Mouse (Mus musculus): ENCODE results near the gene Brox. TPM values are rescaled to one million over a fixed set of nuclear protein-coding genes. Genes with fewer than 3 reads are reported as not detected.
A peak's percentile ranks its signal among the peaks of the same experiment; 100 is the strongest.
"Not testable (repeated sequence)": the region's sequence is repeated elsewhere in the genome, so short reads cannot be mapped to it uniquely, and the experiment has no call there.

The Brox gene
- 77.8 and 88.5 TPM in 2 replicates for polyA plus RNA-seq (2016; fragmentation: Nextera tagmentation; extraction: Ambion mirVana)

- Histone ChIP-seq H3K4me3 (peak within 1 kb of the TSS; percentile 49), H3K4me2 (replicated peaks) (peak within 1 kb of the TSS; percentile 60), H3K9me3 (no peaks in the 10 kb centered on the region), H3K27me3 (replicated peaks) (no peaks in the 10 kb centered on the region), H3K27ac (no peak within 1 kb of the TSS), H3K36me3 (0 out of 2 replicates have a peak, but pooled peaks cover 14% of the 10 kb centered on the region), H3K9ac (peak within 1 kb of the TSS; percentile 49), H3K4me1 (no peaks in the 10 kb centered on the region)
- WGBS = under 1% methylated on average over 39 of the region's 39 CpGs
- peak; percentile 92 for ATAC-seq (ENCODE audit: low FRiP score, low read depth)
These were observed at the start of gene Brox for GRCm38 (mm10) chr1:183296877-183297383. Gene Brox (minus strand): TSS chr1:183297269.

- peaks cover 21% of the 10 kb centered on the region for H3K36me3 ChIP-seq
- ATAC-seq (ENCODE audit: low FRiP score, low read depth) = no peak; the same call in none of the 2 replicates
These were observed 48.7 kb upstream of the Brox start for GRCm38 (mm10) chr1:183345817-183346195.

GRCm38 (mm10) chr1:183344886-183345816, 48.1 kb upstream of the Brox start:
- under 1% methylated on average over 72 of the region's 72 CpGs for WGBS
- Histone ChIP-seq H3K9ac (peak overlapping the region; percentile 88), H3K4me2 (replicated peaks) (peak overlapping the region; percentile 92), H3K4me1 (peaks cover 12% of the 10 kb centered on the region), H3K27ac (peak overlapping the region; percentile 47), H3K4me3 (peak overlapping the region; percentile 91), H3K27me3 (replicated peaks) (no peaks in the 10 kb centered on the region), H3K36me3 (peaks cover 27% of the 10 kb centered on the region), H3K9me3 (no peaks in the 10 kb centered on the region)
- peak; percentile 98 for ATAC-seq (ENCODE audit: low FRiP score, low read depth)

More at GRCm38 (mm10) chr1:183345817-183346195, 48.7 kb upstream of the Brox start:
- H3K27me3 ChIP-seq (replicated peaks) = no peaks in the 10 kb centered on the region
- H3K4me2 ChIP-seq (replicated peaks) = peak overlapping the region; percentile 92
- no peaks in the 10 kb centered on the region for H3K9me3 ChIP-seq
- peak overlapping the region; percentile 47; the same call in 1 of the 2 replicates for H3K27ac ChIP-seq
- peak overlapping the region; percentile 91 for H3K4me3 ChIP-seq
- peak overlapping the region; percentile 88 for H3K9ac ChIP-seq
- peaks cover 12% of the 10 kb centered on the region for H3K4me1 ChIP-seq
- 12% methylated on average over 10 of the region's 10 CpGs for WGBS

GRCm38 (mm10) chr1:183342902-183343301, 45.8 kb upstream of the Brox start:
- WGBS = 92% methylated on average over 1 of the region's 1 CpGs
- not testable (repeated sequence) for H3K27me3 ChIP-seq (replicated peaks); H3K27ac ChIP-seq; H3K4me3 ChIP-seq; H3K9ac ChIP-seq; ATAC-seq (ENCODE audit: low FRiP score, low read depth); H3K9me3 ChIP-seq; H3K4me2 ChIP-seq (replicated peaks)
- peaks cover 28% of the 10 kb centered on the region for H3K36me3 ChIP-seq
- H3K4me1 ChIP-seq = peaks cover 12% of the 10 kb centered on the region

GRCm38 (mm10) chr1:183327171-183327570, 30.1 kb upstream of the Brox start:
- no peaks in the 10 kb centered on the region for H3K9me3 ChIP-seq
- peaks cover 81% of the 10 kb centered on the region for H3K36me3 ChIP-seq
- H3K27ac ChIP-seq = no peak overlapping the region
- no peaks in the 10 kb centered on the region for H3K27me3 ChIP-seq (replicated peaks)
- WGBS = 95% methylated on average over 8 of the region's 8 CpGs
- ATAC-seq (ENCODE audit: low FRiP score, low read depth) = no peak
- no peak overlapping the region for H3K4me2 ChIP-seq (replicated peaks)
- H3K4me3 ChIP-seq = no peak overlapping the region
- no peak overlapping the region for H3K9ac ChIP-seq
- no peaks in the 10 kb centered on the region for H3K4me1 ChIP-seq

- WGBS = 94% methylated on average over 6 of the region's 6 CpGs
- no peak overlapping the region for H3K9ac ChIP-seq
- no peak for ATAC-seq (ENCODE audit: low FRiP score, low read depth)
- H3K36me3 ChIP-seq = peaks cover 75% of the 10 kb centered on the region
- H3K27ac ChIP-seq = no peak overlapping the region
- no peaks in the 10 kb centered on the region for H3K4me1 ChIP-seq
- no peaks in the 10 kb centered on the region for H3K9me3 ChIP-seq
- H3K4me2 ChIP-seq (replicated peaks) = no peak overlapping the region
- no peaks in the 10 kb centered on the region for H3K27me3 ChIP-seq (replicated peaks)
- no peak overlapping the region for H3K4me3 ChIP-seq
These were observed 27.4 kb upstream of the Brox start for GRCm38 (mm10) chr1:183324433-183324832.

GRCm38 (mm10) chr1:183323923-183324322, 26.9 kb upstream of the Brox start:
- Histone ChIP-seq H3K36me3 (peaks cover 75% of the 10 kb centered on the region), H3K27me3 (replicated peaks) (no peaks in the 10 kb centered on the region), H3K9ac (no peak overlapping the region), H3K4me3 (no peak overlapping the region), H3K9me3 (no peaks in the 10 kb centered on the region), H3K4me2 (replicated peaks) (no peak overlapping the region), H3K27ac (no peak overlapping the region), H3K4me1 (no peaks in the 10 kb centered on the region)
- no peak for ATAC-seq (ENCODE audit: low FRiP score, low read depth)
- 94% methylated on average over 2 of the region's 2 CpGs for WGBS

GRCm38 (mm10) chr1:183322496-183322895, 25.4 kb upstream of the Brox start:
- not testable (repeated sequence) for H3K4me1 ChIP-seq; H3K27me3 ChIP-seq (replicated peaks); H3K4me2 ChIP-seq (replicated peaks); H3K4me3 ChIP-seq; ATAC-seq (ENCODE audit: low FRiP score, low read depth); H3K9me3 ChIP-seq; H3K9ac ChIP-seq; H3K27ac ChIP-seq
- 91% methylated on average over 5 of the region's 5 CpGs for WGBS
- H3K36me3 ChIP-seq = peaks cover 71% of the 10 kb centered on the region

GRCm38 (mm10) chr1:183320708-183321107, 23.6 kb upstream of the Brox start:
- no peak for ATAC-seq (ENCODE audit: low FRiP score, low read depth)
- H3K27me3 ChIP-seq (replicated peaks) = no peaks in the 10 kb centered on the region
- no peak overlapping the region for H3K9ac ChIP-seq
- H3K9me3 ChIP-seq = no peaks in the 10 kb centered on the region
- H3K4me3 ChIP-seq = no peak overlapping the region
- H3K4me2 ChIP-seq (replicated peaks) = no peak overlapping the region
- H3K4me1 ChIP-seq = no peaks in the 10 kb centered on the region
- H3K27ac ChIP-seq = no peak overlapping the region
- peaks cover 73% of the 10 kb centered on the region for H3K36me3 ChIP-seq
- 84% methylated on average over 3 of the region's 3 CpGs for WGBS

- no peaks in the 10 kb centered on the region for H3K9me3 ChIP-seq
- H3K4me3 ChIP-seq = no peak overlapping the region
- H3K27ac ChIP-seq = no peak overlapping the region
- H3K9ac ChIP-seq = no peak overlapping the region
- 92% methylated on average over 2 of the region's 2 CpGs for WGBS
- no peaks in the 10 kb centered on the region for H3K4me1 ChIP-seq
- no peaks in the 10 kb centered on the region for H3K27me3 ChIP-seq (replicated peaks)
- H3K36me3 ChIP-seq = peaks cover 65% of the 10 kb centered on the region
- H3K4me2 ChIP-seq (replicated peaks) = no peak overlapping the region
- ATAC-seq (ENCODE audit: low FRiP score, low read depth) = no peak
These were observed 18.7 kb upstream of the Brox start for GRCm38 (mm10) chr1:183315783-183316182.

GRCm38 (mm10) chr1:183312076-183312475, 15.0 kb upstream of the Brox start:
- H3K9me3 ChIP-seq = no peaks in the 10 kb centered on the region
- H3K4me1 ChIP-seq = no peaks in the 10 kb centered on the region
- no peaks in the 10 kb centered on the region for H3K27me3 ChIP-seq (replicated peaks)
- no peak overlapping the region for H3K4me3 ChIP-seq
- no peak overlapping the region for H3K4me2 ChIP-seq (replicated peaks)
- peaks cover 48% of the 10 kb centered on the region for H3K36me3 ChIP-seq
- no peak overlapping the region for H3K27ac ChIP-seq
- 91% methylated on average over 2 of the region's 2 CpGs for WGBS
- ATAC-seq (ENCODE audit: low FRiP score, low read depth) = no peak
- no peak overlapping the region for H3K9ac ChIP-seq

- peaks cover 26% of the 10 kb centered on the region for H3K36me3 ChIP-seq
- H3K27me3 ChIP-seq (replicated peaks); H3K4me2 ChIP-seq (replicated peaks); ATAC-seq (ENCODE audit: low FRiP score, low read depth); H3K27ac ChIP-seq; H3K9ac ChIP-seq; H3K4me1 ChIP-seq; H3K9me3 ChIP-seq; H3K4me3 ChIP-seq: not testable (repeated sequence)
- WGBS = 65% methylated on average over 2 of the region's 2 CpGs
These were observed 12.5 kb upstream of the Brox start for GRCm38 (mm10) chr1:183309601-183310000.

Data from neural tube, embryonic 12.5 days (tissue).